Mouse (Mus musculus) urinary bladder, postnatal 25 days (tissue): ENCODE results near the gene Olfr1428.
"Not testable (repeated sequence)": the region's sequence is repeated elsewhere in the genome, so short reads cannot be mapped to it uniquely, and the experiment has no call there.

Source experiments
- DNase-seq: peaks from one replicate; pipeline ENCODE4 v3.0.0; 2022; ENCODE audit warnings: low spot score

Gene Olfr1428

GRCm38 (mm10) chr19:12115797-12116196 lies at the start of gene Olfr1428:
Olfr1428 (minus strand) TSS chr19:12115897.
- no peak for DNase-seq

- no peak for DNase-seq
Measured at GRCm38 (mm10) chr19:12145452-12145851, 29.8 kb upstream of the Olfr1428 start.

GRCm38 (mm10) chr19:12143356-12143755 lies 27.7 kb upstream of the Olfr1428 start:
- no peak for DNase-seq

- no peak for DNase-seq
Measured at GRCm38 (mm10) chr19:12134289-12134688, 18.6 kb upstream of the Olfr1428 start.

- DNase-seq, result no peak
Measured at GRCm38 (mm10) chr19:12123103-12123502, 7.4 kb upstream of the Olfr1428 start, which contains the start of gene Olfr76. Olfr76 (minus strand) TSS chr19:12123203.

GRCm38 (mm10) chr19:12116464-12116863 lies 767 bp upstream of the Olfr1428 start:
- DNase-seq, result no peak

- no peak for DNase-seq
Measured at GRCm38 (mm10) chr19:12113807-12114206, 1.9 kb downstream of the Olfr1428 start.

GRCm38 (mm10) chr19:12104541-12104940 lies 11.2 kb downstream of the Olfr1428 start:
- DNase-seq, result no peak

GRCm38 (mm10) chr19:12103234-12103633 lies 12.5 kb downstream of the Olfr1428 start, which contains the start of gene Olfr1427:
Olfr1427 (minus strand) TSS chr19:12103334.
- no peak for DNase-seq

- no peak for DNase-seq
Measured at GRCm38 (mm10) chr19:12091913-12092312, 23.8 kb downstream of the Olfr1428 start, which contains the start of gene Olfr1426. Olfr1426 (minus strand) TSS chr19:12092013.

GRCm38 (mm10) chr19:12077631-12078030 lies 38.1 kb downstream of the Olfr1428 start, which contains the start of gene Olfr1425:
Olfr1425 (minus strand) TSS chr19:12077731.
- DNase-seq, result not testable (repeated sequence)

GRCm38 (mm10) chr19:12069546-12069945 lies 46.2 kb downstream of the Olfr1428 start:
- DNase-seq, result not testable (repeated sequence)

GRCm38 (mm10) chr19:12067806-12068205 lies 47.9 kb downstream of the Olfr1428 start:
- DNase-seq, result not testable (repeated sequence)

- not testable (repeated sequence) for DNase-seq
Measured at GRCm38 (mm10) chr19:12062582-12062981, 53.1 kb downstream of the Olfr1428 start, which contains the start of gene Olfr1424. Olfr1424 (minus strand) TSS chr19:12062682.
